Mouse (Mus musculus) limb, embryonic 12.5 days (tissue): Measurements from ENCODE around the gene Rpl37a. TPM values are rescaled to one million over a fixed set of nuclear protein-coding genes. Genes with fewer than 3 reads are reported as not detected.
A peak's percentile ranks its signal among the peaks of the same experiment; 100 is the strongest.

Experiments
- ATAC-seq: fragments of 200-750 bp; cut with Nextera tagmentation; 2 replicates; pipeline ENCODE4 v1.8.0; 2017; ENCODE audit warnings: low read depth, moderate TSS enrichment; ENCODE audit not compliant: insufficient number of reproducible peaks, insufficient read depth, low FRiP score, low TSS enrichment
- H3K27ac ChIP-seq: fragments of 300-500 bp; sonication (generic); 2 replicates; pipeline ENCODE4 v1.5.1; 2016; ENCODE audit warnings: mild to moderate bottlenecking, moderate library complexity
- H3K27me3 ChIP-seq: fragments of 300-500 bp; sonication (generic); 2 replicates; pipeline ENCODE4 v1.6.1; 2016; ENCODE audit warnings: mild to moderate bottlenecking, moderate library complexity
- H3K36me3 ChIP-seq: fragments of 300-500 bp; sonication (generic); 2 replicates; pipeline ENCODE4 v1.6.1; 2016; ENCODE audit warnings: mild to moderate bottlenecking, moderate library complexity
- H3K4me1 ChIP-seq: fragments of 300-500 bp; sonication (generic); replicated peaks from 2 replicates; pipeline ENCODE4 v1.6.1; 2016
- H3K4me2 ChIP-seq: fragments of 300-500 bp; sonication (generic); 2 replicates; pipeline ENCODE4 v1.6.1; 2016; ENCODE audit warnings: mild to moderate bottlenecking, moderate library complexity
- H3K4me3 ChIP-seq: fragments of 300-500 bp; sonication (generic); replicated peaks from 2 replicates; pipeline ENCODE4 v1.5.1; 2016; ENCODE audit warnings: mild to moderate bottlenecking
- H3K9ac ChIP-seq: fragments of 300-500 bp; sonication (generic); replicated peaks from 2 replicates; pipeline ENCODE4 v1.6.1; 2016; ENCODE audit warnings: mild to moderate bottlenecking, moderate library complexity
- H3K9me3 ChIP-seq: fragments of 300-500 bp; sonication (generic); 2 replicates; pipeline ENCODE4 v1.6.1; 2016; ENCODE audit warnings: mild to moderate bottlenecking, moderate library complexity
- WGBS: fragments of 180-500 bp; shearing (Covaris S2); methylation state at CpG from one replicate; pipeline ENCODE4 v1.1.7; 2016; 5-methylcytosine and 5-hydroxymethylcytosine counted together
- polyA plus RNA-seq: library from polyadenylated mRNA; unstranded; fragments of >200 nt; fragmentation: Nextera tagmentation; extraction: Ambion mirVana; gene quantifications from 2 replicates; pipeline ENCODE4 v1.2.1, GENCODE M21; 2016

Rpl37a gene
- polyA plus RNA-seq, 1 experiment from 2014 or later = 1,948 TPM

DNA sequence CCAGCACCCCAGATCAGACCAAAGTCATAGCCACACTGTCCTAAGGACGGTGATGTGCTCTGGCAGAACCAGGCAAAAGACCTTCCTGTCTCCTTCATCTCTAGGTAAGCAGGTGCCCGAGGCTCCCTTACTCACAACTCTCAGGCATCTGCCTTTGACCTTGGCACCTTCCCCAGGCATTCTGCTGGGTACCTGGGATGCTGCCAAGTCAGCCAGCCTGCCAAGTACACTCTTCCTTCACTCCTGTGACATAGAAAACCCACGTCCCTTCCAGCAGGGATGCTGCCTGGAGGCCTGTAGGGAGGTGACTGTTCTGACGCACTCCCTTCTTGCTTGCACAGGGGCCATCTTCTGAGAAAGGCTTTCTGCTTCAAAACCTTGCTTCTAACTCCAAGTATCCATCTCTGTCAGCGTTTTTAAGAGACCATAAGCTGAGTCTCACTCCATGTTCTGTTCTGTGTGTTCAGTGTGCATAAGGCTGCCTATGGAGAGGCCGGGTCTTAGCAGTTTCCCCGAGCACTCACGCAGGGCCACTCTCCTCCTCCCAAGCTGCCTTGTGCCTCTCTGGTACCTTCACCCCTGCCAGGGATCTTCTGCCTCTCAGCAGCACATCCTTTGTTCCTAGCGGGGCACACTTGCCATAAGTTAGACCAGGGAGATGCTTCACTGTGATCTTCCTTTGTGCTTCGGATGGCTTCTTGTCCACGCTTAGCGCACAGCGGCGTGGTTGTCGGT lies 28.0 kb downstream of the Rpl37a start:
- Histone ChIP-seq H3K9ac (no peak overlapping the region), H3K4me1 (peaks cover 13% of the 10 kb centered on the region; the same call in 1 of the 2 replicates), H3K4me2 (no peak overlapping the region), H3K9me3 (no peaks in the 10 kb centered on the region), H3K27ac (no peak overlapping the region), H3K36me3 (no peaks in the 10 kb centered on the region), H3K4me3 (no peak overlapping the region), H3K27me3 (no peaks in the 10 kb centered on the region)
- no peak for ATAC-seq
- WGBS = 84% methylated on average over 15 of the region's 15 CpGs

DNA sequence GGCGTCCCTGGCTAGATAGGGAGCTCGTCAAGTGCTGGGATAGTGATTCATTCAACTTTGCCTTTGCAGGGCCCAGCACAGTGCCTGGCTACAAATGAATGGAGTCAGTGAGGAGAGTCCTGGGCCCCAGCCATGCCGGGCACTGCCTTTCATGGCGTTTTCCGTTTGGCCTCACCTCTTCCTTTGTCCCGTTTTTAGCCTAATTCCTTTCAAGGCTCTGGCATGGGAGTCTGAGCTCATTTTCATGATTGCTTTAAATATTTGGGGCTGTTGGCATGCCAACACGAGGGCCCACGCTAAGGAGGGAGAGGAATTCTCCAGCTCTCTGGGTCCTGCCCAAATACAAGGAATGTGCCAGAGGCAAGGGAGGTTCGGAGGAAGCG lies 28.6 kb downstream of the Rpl37a start:
- 81% methylated on average over 10 of the region's 10 CpGs for WGBS
- Histone ChIP-seq H3K9ac (no peak overlapping the region), H3K27me3 (no peaks in the 10 kb centered on the region), H3K9me3 (no peaks in the 10 kb centered on the region), H3K4me2 (no peak overlapping the region), H3K27ac (no peak overlapping the region), H3K4me3 (no peak overlapping the region), H3K4me1 (peaks cover 13% of the 10 kb centered on the region; the same call in 1 of the 2 replicates), H3K36me3 (no peaks in the 10 kb centered on the region)
- ATAC-seq = no peak

DNA sequence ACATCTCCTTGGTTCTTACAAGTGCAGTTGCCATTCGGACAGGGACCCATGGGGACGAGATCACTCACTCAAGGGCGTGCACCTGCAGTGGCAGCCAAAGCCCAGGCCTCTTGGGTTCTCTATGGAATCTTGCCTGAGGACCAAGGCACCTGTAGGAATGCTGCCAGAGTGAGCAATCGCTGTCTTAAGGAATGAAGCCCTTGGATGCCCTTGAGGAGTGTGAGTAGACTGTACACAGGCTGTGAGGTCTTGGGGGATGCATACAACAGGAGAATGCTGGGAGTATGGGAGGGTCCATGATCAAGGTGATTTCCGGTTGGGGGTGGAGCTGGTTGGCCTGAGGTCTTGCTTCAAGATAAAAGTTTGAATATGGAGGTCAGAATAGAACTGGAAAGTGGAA lies 30.3 kb downstream of the Rpl37a start:
- Histone ChIP-seq H3K27me3 (no peaks in the 10 kb centered on the region), H3K4me2 (no peak overlapping the region), H3K9me3 (no peaks in the 10 kb centered on the region), H3K9ac (no peak overlapping the region), H3K27ac (no peak overlapping the region), H3K36me3 (no peaks in the 10 kb centered on the region), H3K4me1 (peaks cover 11% of the 10 kb centered on the region), H3K4me3 (no peak overlapping the region)
- no peak for ATAC-seq
- 86% methylated on average over 5 of the region's 5 CpGs for WGBS

DNA sequence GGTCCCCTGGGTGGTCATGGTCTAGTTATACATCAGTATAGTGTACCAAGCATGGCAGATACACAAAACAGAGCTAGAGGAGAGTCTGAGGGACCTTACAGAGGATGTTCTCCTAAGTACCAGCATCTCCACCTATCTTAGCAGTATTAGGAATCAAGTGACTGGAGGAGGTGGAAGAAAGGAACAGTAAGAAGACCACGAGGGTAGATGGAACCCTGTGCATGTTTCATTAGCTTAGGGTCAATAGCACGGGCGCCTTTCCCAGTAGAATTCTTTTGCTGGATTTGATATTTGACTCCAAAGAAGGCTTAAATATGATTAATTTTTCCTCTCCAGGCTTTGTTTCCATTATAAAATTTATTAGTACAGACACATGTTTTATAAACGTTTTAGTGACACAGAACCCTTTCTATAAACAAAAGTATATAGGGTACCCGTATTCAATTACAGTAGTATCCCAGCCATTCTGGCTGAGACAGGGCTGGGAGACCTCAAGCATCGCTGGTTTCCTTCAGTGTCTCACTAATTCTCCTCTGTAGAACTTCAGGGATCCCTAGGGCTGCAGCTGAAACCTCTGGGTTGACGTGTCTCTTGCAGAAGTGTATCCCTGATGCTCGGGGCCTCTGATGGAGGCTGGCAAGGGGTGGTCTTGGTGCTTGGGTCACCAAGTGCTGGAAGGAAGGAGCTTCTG lies 33.9 kb downstream of the Rpl37a start:
- H3K4me2 ChIP-seq = no peak overlapping the region
- H3K9ac ChIP-seq = no peak overlapping the region
- H3K9me3 ChIP-seq = no peaks in the 10 kb centered on the region
- 72% methylated on average over 8 of the region's 8 CpGs for WGBS
- H3K36me3 ChIP-seq = no peaks in the 10 kb centered on the region
- ATAC-seq = no peak
- H3K27ac ChIP-seq = peak overlapping the region; percentile 53
- H3K27me3 ChIP-seq = no peaks in the 10 kb centered on the region
- H3K4me3 ChIP-seq = no peak overlapping the region
- peaks cover 3% of the 10 kb centered on the region for H3K4me1 ChIP-seq

DNA sequence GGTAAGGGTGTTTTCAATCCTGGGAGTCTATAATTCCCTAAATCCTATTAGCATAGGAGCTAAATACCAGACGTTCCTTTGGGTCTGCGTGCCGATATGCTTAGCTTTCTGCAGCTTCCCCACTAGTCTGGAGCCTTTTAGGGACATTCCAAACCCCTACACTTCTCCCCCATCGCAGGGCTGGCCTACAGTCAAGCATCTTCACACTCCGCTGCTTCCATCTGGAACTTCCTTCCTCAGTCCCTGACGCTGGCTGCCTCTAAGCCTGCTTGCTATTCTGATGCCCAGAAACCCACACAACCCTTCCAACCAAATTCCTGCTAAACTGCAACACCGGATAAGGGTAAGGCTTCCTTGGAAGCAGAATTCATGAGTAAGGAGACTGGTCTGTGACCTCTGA lies 35.3 kb downstream of the Rpl37a start:
- Histone ChIP-seq H3K4me2 (no peak overlapping the region), H3K4me3 (no peak overlapping the region), H3K4me1 (peaks cover 3% of the 10 kb centered on the region), H3K9me3 (no peaks in the 10 kb centered on the region), H3K27ac (no peak overlapping the region), H3K9ac (no peak overlapping the region), H3K27me3 (no peaks in the 10 kb centered on the region), H3K36me3 (no peaks in the 10 kb centered on the region)
- ATAC-seq = no peak
- WGBS = 85% methylated on average over 7 of the region's 7 CpGs

DNA sequence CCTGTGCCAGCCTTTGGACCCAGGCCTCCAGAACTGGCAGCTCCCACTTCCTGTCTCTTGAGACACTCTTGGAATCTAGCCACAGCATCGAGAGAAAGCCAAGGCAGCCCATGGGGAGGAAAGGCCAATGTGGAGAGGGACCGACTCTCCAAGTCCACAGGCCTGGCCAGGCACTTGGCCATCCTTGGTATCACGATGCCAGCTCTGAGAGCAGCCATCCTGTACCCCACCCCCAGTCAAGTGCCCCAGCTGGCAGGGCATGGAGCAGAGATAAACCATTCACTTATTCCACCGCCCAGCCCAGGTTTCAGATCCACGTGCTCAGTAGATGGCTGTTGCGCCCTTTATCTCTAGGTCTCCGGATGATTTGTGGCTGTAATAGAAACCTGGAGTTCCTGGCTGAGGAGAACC lies 40.3 kb downstream of the Rpl37a start:
- Histone ChIP-seq H3K9me3 (no peaks in the 10 kb centered on the region), H3K4me2 (no peak overlapping the region), H3K9ac (no peak overlapping the region), H3K27me3 (no peaks in the 10 kb centered on the region), H3K36me3 (no peaks in the 10 kb centered on the region), H3K4me1 (no peaks in the 10 kb centered on the region), H3K27ac (no peak overlapping the region), H3K4me3 (no peak overlapping the region)
- no peak for ATAC-seq
- WGBS = 80% methylated on average over 7 of the region's 7 CpGs

DNA sequence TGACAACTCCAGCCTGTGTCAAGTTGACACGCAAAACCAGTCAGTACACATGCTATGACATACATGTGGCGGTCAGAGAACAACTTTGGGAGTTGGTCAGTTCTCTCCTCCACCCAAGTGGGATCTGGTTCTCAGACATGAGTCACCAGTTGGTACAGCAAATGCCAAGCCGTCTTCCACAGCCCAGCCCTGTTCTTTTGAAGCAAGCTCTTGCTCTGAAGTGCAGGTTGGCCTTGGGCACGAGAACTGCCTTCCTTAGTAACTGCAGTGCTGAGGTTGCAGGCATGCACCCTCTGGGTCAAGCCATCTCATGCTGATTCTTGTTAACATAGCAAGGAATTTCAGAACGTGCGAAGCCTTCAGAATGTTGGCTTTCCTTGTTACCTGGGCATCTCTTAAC lies 42.1 kb downstream of the Rpl37a start:
- no peak overlapping the region for H3K9ac ChIP-seq
- WGBS = 78% methylated on average over 6 of the region's 6 CpGs
- no peak overlapping the region for H3K4me3 ChIP-seq
- H3K4me2 ChIP-seq = no peak overlapping the region
- no peak overlapping the region for H3K27ac ChIP-seq
- H3K36me3 ChIP-seq = no peaks in the 10 kb centered on the region
- H3K4me1 ChIP-seq = no peaks in the 10 kb centered on the region
- no peaks in the 10 kb centered on the region for H3K9me3 ChIP-seq
- H3K27me3 ChIP-seq = no peaks in the 10 kb centered on the region
- ATAC-seq = no peak

DNA sequence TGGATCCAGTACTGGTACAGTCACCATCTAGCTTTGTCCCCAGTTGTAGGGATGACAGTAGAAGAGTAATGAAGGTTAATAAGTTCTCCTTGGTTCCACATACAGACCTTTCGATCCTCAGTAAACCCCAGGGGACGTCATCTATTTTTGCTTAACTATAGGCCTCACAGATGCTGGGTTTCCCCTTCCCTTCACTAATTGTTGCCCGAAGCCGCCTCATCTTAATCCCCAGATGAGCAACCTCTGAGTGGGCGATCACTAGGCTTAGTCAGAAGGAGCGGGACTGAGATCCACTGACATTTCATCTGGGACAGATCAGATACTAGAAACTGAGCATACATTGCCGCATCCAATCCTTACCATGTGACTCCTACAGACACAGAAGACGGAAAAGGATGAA lies 44.1 kb downstream of the Rpl37a start:
- H3K27ac ChIP-seq = no peak overlapping the region
- ATAC-seq = no peak
- no peak overlapping the region for H3K4me2 ChIP-seq
- H3K36me3 ChIP-seq = no peaks in the 10 kb centered on the region
- H3K4me1 ChIP-seq = no peaks in the 10 kb centered on the region
- H3K9ac ChIP-seq = no peak overlapping the region
- 73% methylated on average over 8 of the region's 8 CpGs for WGBS
- H3K27me3 ChIP-seq = no peaks in the 10 kb centered on the region
- H3K9me3 ChIP-seq = no peaks in the 10 kb centered on the region
- H3K4me3 ChIP-seq = no peak overlapping the region

DNA sequence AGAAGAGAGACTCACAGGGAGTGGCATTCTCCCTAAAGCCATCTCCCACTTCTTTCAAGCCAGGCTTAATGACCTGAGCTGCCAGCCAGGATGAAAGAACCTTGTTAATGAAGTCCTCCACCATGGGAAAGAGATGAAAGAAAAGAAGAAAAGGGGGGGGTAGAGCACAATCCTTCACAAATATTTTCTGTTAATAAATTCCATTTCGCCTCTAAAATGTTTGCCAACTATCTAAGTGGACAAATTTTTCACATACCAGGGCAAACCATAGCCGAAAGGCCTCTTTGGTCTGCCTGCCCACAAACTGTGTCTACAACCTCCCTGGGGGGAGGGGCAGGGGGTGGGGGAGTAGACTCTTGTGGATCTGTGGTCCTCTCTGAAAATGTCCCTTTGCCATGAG lies 44.7 kb downstream of the Rpl37a start:
- H3K27ac ChIP-seq = no peak overlapping the region
- no peak overlapping the region for H3K4me3 ChIP-seq
- H3K4me2 ChIP-seq = no peak overlapping the region
- H3K27me3 ChIP-seq = no peaks in the 10 kb centered on the region
- no peaks in the 10 kb centered on the region for H3K4me1 ChIP-seq
- ATAC-seq = no peak
- 38% methylated on average over 2 of the region's 2 CpGs for WGBS
- H3K9me3 ChIP-seq = no peaks in the 10 kb centered on the region
- no peaks in the 10 kb centered on the region for H3K36me3 ChIP-seq
- H3K9ac ChIP-seq = no peak overlapping the region

DNA sequence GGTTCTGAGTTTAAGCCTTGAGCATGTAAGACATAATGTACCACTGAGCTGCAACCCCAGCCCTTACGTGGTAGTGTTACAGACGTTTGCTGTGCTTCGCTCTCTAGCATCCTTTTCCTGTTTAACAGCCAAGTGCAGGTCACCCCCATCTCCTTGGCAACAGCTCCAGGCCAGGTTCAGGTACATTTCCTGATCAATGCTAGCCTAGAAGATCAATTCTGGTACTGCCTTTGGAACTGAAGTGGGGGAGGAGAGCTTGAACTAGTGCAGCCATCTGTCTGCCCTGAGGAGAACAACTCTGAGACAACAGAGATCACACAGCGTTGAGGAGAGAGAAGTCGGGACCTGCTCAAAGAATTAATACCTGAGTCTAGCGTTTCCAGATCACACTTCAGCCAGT lies 48.7 kb downstream of the Rpl37a start:
- Histone ChIP-seq H3K9ac (no peak overlapping the region), H3K4me1 (peaks cover 3% of the 10 kb centered on the region; the same call in 1 of the 2 replicates), H3K27me3 (no peaks in the 10 kb centered on the region), H3K27ac (no peak overlapping the region), H3K4me2 (no peak overlapping the region), H3K9me3 (no peaks in the 10 kb centered on the region), H3K4me3 (no peak overlapping the region), H3K36me3 (no peaks in the 10 kb centered on the region)
- WGBS = 79% methylated on average over 6 of the region's 6 CpGs
- ATAC-seq = no peak
